Mouse (Mus musculus) thymus, postnatal 14 days (tissue): Measurements from ENCODE around the gene A1cf.

Source experiments
- DNase-seq: peaks from one replicate; pipeline ENCODE4 v3.0.0; 2021

A1cf gene

DNA sequence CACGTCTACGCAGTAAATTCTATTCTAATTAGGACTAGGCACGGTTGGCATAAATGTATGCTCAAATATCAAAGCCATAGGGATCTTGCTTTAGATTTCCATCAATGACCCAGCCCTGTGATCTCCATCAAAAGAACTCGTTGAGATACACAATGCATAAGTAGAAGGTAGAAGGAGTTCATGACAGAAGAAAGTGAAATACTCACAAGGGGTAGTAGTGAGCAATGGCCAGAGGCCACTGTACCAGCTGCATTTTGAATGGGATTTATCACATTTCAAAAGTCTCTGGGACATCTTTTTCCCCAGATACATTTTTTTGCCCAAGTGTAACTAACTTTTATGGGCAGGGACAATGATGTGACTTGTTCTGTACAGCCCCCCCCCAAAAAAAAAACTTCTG lies 85.7 kb downstream of the A1cf start:
- DNase-seq: no peak

DNA sequence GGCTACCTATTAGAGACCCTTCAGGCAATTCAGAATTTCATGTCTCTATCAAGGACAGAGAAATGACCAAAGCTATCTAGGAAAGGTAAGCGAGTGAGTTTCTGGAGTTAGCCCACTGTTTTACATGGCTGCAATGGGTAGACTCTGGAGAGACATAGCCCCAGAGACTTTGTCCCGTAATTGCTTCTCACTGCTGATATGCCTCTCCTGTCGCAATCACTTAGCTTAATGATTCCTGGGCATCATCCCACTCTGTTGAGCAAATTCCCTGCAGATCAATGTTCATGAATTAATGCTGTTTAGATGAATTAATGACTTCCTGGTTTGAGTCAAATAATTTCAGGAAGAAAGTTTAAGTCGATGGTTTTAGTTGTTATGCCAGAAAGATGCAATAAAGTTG lies 86.1 kb downstream of the A1cf start:
- DNase-seq: no peak

DNA sequence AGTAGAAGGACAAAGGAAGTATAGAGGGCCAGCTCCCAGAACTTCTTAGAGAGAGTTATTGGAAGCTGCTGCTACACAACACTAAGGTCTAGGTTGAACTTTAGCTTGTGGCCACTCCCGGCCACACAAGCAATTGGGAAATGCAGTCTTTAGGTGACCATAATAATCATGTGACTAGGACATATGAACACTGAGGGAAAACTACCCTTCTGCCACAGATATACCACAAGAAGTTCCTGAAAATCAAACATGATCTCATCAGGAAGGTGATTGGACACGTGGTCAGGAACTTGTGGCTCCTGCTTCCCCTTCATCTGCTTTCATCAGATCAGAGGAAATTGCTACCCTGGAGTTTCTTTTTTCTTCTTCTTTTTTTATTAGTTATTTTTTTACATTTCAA lies 87.8 kb downstream of the A1cf start:
- no peak for DNase-seq

GRCm38 (mm10) chr19:31960434-31960833 lies 91.9 kb downstream of the A1cf start:
- DNase-seq: no peak

GRCm38 (mm10) chr19:31963147-31963546 lies 94.6 kb downstream of the A1cf start:
- no peak for DNase-seq

DNA sequence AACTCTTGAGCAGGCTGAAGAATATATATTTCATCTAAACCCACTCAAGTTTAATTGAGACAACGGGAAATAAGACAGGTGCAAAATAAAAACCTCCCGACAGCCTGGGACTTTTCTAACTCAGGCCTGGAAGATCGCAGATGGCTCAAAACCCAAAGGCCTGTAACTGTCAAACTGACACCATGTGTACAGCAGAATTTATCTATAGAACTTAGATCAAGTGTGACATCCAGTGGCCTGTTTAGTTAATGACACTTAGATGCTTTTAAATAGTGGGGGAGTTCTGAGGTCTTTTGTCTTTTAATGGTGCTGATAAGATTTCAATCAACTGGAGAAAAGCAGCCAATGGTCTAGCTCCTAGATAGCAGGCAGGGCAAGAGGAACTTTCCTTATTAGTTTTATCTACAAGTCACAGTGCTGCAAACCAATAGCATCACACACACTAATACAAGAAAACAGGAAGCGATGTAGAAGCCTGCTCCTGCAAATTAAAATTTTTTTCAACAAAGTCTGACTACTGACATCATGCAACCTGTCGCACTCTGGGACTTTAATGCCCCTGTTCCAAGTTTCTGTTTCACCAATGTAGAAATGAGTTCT lies 99.5 kb downstream of the A1cf start:
- no peak for DNase-seq

DNA sequence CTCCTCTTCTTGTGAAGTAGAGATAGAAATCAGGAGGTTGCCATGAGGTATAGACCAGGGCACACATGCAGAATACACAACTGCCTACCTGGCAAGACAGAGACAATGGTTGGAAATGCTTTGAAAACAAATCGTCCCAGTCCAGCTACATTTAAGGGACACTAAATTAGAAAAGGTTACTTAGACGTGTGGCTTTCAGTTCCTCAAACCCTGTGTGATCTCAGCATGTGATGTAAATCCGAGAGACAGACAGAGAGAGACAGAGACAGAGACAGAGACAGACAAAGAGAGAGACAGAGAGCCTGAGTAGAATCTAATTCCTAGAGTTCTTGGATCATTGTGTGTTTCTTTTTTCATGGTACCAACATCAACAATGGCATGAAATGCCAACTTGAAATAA lies 102.8 kb downstream of the A1cf start:
- no peak for DNase-seq

DNA sequence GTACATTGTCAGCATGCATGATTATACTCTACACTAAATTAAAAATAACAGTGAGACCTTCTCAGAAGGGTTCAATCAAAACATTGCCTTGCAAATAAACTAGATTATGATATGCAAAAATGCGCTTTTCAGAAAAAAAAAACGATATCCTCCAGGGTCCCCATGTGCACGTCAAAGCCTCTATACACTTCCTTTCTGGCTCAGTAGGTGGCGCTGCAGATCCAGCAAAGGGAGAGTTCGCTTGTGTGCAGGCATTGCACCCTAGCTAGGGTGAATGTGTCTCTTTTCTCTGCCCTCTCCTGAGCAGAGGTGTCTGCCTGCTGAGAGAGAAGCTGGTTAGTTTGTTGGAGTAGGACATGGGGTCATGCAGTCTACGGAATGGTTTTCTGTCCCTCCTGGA lies 103.4 kb downstream of the A1cf start:
- peak; percentile 91 for DNase-seq

DNA sequence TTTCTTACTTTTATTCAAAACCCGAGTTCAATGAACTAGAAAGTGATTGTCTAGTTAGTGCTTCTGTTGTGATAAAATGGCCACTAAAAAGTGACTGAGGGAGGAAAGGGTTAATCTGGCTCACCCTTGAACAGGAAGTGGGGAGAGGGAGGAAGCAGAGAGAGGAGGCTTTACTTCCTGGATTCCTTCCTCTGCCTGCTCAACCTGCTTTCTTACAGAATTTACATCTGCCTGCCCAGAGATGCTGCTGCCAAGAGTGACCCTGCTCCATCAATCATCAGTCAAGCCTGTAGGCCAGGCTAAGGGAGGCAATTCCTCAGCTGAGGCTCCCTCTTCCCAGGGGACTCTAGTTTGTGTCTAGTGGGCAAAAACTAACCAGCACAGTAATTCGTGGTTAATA lies 107.3 kb downstream of the A1cf start:
- peak; percentile 45 for DNase-seq

DNA sequence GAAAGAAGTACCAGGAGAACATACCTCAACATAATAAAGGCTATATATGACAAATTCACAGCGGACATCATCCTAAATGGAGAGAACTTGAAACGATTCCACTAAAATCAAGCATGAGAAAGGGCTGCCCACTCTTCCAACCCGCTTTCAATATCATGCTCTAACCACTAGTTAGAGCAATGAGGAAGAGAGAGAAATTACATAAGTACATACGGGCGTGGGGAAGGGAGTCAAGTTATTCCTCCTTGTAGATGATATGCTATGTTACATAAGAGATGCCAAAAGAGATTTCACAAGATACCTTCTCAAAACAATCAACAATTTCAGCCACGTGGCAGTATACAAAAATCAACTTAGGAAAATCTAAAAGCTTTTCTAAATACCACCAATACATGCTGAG lies 122.5 kb downstream of the A1cf start:
- DNase-seq: no peak

DNA sequence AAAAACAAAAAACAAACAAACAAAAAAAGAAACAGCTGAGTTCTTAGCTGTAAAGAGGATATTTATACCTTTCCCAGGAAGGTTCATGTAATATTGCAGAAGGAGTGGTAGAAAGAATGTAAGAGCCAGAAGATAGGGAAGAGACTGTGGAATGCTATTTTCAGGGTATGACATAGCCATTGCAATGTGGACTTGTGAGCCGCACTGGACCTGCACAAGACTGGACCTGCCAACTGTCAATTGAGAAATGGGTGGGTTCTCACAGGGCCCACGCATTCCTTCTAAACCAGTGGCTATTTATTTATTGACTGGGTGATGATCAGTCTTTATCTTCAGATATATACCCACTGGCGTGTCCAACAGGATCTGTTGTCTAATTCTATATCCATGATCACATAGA lies 128.4 kb downstream of the A1cf start:
- DNase-seq: no peak
